Mouse (Mus musculus) MN1 (cell line): Measurements from ENCODE around the gene Stard10.

Source experiments
- DNase-seq: peaks from one replicate; pipeline ENCODE4 v3.0.0-alpha.2; 2016; ENCODE audit warnings: low spot score

The Stard10 gene

DNA sequence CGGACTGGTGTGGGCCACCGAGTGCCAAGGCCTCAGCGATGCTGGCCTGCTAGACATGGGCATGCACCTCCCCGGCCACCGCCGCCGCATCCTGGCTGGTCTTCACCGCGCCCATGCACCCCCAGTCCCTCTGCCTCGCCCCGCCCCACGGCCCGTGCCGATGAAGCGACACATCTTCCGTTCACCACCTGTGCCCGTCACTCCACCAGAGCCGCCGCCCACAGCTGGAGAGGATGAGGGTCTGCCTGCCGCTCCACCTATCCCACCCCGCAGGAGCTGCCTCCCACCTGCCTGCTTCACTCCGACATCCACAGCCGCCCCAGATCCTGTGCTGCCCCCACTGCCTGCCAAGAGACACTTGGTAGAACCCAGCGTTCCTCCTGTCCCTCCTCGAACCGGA, 56.2 kb downstream of the Stard10 start:
- no peak for DNase-seq

DNA sequence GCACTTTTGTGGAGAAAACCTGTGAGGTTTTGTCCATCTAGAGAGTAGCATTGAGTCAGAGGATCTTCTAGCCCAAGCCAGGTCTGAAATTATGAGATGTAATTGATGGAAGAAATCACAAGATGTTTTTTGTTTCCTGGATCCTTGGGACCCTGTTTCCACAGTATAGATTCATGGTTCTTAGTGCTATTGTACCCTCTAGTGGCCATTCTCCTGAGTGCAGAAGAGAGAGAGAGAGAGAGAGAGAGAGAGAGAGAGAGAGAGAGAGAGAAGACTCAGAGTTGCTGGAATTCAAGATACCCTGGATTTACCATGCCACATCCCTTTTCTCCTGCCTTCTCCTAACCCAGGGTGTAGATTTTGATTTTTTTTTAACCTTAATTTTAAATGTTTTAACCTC, 57.3 kb downstream of the Stard10 start:
- peak; percentile 82 for DNase-seq

DNA sequence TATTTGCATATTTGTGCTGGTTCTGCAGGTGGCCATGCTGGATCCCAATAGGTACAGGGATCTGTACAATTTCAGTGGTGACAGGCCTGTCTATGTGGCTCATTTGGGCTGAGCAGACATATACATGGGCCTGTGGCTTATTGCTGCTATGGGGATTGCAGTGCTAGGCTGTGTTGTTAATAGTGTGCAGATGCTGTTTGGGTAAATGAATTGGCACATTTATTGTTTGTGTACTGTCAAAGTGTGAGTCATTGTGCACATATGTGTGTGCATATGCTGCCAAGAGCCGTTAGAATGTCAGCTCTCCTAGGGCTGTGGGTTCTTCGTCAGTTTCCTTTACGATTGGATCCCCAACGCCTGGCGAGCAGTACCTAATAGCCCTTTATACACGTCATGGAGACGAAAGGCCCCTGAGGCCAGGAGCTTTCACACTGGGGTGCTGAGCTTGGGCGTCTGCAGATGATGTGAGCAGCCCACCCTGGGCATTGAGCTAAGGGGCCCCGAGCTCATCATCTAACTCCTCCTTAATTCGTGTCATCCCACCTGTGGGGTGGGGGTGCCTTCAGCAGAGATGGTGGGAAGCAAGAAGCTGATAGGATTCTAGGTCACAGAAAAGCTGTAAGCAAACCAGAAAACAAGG, 59.9 kb downstream of the Stard10 start:
- DNase-seq, result peak; percentile 36

DNA sequence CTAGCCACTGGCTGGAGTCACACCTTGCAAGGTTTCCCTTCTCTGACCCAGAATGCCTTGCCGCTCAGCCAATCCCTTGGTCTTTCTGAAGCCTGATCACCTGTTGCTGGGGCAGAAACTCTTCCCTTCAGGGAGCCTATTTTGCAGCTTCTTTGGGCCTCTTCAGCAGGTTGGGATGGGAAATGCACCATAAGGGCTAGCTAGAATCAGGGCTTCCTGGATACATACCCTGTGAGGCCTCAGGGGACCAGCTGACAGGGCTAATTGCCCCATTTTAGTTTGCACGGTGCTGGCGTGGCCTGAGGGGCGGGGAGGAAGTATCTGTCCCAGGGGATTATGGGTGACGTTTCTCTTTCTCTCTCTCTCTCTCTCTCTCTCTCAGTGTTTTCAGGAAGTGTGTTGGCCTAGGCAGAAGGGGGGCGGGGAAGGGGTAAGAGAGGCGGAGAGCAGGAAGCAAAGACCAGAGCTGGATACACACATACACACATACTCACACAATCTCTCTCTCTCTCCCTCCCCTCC, 60.9 kb downstream of the Stard10 start:
- DNase-seq, result peak; percentile 83

DNA sequence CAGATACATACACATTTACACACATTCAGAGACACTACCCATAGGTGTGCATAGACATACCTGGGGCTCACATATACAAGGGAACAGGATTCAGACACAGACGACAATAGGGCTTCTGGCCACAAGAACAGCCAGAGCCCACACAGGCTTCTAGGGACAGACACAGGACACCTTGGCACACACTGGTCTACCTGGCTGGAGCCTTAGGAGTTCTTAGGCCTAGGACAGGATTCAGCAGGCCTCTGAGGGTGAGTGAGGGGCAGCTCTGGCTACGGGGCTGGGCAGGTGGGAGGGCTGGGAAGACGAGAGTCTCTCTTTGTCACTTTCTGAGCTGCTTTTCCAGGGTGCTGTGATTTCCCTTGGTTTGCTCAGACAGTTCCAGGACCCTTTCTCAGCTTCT, 61.4 kb downstream of the Stard10 start:
- DNase-seq, result no peak

DNA sequence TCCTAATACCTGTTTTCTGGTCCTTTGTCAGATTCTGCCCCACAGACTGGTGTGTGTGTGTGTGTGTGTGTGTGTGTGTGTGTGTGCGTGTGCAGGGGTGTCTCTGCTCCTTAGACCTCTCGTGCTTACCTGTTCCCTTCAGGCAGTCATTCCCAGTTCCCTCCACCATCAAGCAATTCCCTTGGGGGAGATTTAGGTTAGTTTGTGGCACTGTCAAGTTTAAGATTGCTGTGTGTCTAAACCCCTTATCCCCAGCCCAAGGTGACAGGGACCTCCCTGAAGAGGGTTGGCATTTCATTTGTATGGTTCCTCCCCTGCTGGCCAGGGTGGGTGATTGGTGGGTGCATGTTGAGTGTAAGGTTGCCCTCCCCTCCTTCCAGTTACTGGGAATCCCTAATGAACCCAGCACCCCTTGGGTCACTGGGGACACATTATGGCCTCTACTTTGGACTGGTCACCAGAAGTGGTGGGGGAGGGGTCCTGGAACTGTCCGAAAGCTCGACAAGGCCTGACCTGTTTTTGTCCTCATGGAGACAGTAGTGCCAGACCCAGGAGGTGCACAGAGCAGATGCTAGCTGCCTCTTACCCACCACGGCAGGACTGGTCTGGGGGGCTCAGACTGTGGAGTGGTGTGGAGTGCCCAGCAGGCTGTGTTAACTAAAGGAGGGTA, 62.0 kb downstream of the Stard10 start:
- no peak for DNase-seq

DNA sequence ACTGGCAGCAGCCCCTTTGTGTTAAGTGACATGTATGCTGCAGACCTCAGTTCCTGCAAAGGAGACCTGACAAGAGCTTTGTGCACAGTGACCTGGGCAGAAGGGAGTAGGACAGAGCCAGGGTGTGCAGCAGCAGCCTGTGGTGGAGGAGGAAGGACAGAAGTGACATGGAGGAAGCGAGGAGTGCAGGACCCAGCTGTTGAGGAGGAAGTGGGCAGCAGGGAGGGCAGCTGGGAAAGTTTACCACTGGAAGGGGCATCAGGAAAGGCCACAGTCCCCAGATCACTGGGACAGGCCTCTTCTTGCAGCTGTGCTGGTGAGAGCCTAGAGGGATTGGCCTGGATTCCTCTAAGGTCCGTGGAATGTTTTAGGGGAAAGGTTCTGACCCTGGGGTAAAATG, 62.8 kb downstream of the Stard10 start:
- no peak for DNase-seq

DNA sequence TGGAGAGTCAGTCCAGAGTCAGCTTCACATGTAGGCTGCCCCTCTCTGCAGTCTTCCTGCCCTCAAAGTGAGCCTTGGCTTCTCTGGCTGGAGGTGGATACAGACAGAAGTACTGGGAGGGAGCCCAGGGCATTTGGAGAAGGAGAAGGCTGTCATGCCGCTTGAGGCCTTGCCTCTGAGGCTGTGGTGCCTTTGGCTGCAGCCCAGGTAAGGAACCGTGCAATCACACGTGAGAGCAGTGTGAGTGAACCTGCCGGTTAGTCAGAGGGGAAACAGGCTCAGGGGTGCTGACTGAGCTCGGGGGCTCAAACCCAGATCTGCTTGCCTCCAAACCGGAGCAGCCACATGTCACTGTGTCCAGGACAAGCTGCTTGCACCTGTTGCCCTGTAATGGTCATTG, 64.6 kb downstream of the Stard10 start:
- DNase-seq, result no peak

DNA sequence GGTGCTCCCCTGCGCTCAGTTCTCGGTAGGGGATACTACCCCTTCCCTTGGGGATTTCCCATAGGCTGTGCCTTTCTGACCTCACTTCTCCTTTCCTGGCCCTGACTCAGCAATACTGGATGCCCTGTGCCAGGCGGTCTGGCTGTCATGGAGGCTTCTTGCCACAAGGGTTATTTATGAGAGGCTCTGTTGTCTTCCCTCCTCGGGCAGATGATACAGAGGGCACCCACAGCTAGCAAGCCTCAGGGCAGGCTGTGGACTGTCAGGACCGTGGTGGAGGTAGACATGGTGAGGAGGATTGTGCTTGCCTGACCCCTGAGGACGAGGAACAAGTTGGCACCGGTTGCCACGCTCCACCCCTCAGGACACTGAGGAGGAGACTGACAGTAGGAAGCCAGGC, 65.5 kb downstream of the Stard10 start:
- DNase-seq, result peak; percentile 41

DNA sequence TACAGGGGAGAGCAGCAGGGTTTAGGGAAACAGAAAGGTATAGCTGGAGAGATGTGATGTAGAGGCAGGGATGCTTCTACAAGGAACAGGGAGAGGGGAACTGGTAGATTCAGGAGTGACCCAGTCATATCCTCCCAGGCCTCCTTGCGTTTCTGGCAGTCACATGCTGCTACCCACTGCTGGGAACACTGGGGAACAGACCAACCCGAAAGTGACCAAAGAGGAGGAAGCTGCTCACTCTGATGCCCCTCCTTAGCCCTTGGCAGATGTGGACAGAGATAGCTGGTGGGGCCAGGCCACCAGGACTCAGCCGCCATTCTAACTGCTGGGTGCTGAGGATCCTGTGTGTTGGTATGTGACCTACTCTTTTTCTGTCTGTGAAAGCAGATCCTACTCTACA, 66.9 kb downstream of the Stard10 start:
- no peak for DNase-seq

DNA sequence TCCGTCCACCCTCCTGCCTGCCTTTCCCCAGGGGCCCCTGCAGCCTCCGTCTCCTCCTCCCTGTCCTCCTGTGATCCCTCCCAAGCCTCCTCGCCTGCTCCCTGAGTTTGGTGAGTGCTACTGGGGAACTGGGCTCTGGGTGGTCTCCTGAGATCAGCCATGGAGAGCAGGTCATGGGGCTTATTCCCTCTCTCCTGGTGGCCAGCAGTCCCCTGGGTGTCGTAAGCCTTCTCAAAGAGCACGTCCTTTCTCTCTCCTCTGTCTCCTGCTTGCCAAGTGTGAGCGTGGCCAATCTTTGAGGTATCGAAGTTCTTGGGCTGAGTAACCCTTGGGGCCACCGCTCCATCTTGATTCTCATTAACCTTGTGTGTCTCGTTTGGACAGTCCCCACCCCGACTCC, 68.0 kb downstream of the Stard10 start:
- no peak for DNase-seq

DNA sequence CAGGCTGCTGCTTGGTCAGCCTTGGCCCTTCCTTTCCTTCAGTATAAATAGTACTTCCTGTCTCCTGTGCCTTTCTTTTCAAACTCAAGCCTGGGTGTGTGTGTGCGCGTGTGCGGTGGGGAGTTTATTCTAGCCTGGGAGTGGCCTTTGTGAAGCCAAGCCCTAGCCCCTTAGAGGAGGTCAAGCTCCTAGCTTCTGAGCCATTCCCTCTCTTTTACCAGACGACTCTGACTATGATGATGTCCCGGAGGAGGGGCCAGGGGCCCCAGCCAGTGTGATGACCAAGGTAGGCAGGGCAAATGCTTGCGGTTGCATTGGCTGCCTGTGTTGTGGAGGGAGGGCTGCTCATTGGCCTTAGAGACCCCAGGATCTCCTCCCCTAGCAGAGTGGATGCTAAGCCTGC, 68.4 kb downstream of the Stard10 start:
- DNase-seq, result no peak

DNA sequence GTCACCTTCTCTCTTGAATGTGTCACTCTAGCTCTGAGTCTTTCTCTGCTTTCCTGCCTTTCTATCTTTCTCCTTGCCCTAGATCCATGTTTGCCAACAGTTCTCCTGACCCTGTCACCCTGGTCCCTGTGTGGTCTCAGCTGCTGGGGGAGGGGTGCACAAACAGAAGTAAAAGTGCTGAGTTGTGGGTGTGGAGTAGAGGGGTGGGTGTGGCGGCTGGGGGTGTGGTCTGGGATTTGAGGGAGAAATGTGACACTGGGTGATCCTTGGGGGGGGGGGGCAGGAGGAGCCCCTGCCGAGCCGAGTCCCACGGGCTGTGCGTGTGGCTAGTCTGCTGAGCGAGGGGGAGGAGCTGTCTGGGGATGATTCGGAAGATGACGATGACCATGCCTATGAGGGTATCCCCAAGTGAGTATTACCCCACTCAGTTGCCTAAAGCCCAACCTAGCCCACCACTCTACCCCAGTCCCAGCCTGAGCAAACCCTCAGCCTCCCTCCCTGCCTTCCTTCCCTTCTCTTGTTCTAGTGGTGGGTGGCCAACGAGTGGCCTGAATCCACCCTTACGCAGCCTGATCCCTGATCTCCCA, 69.1 kb downstream of the Stard10 start:
- no peak for DNase-seq

DNA sequence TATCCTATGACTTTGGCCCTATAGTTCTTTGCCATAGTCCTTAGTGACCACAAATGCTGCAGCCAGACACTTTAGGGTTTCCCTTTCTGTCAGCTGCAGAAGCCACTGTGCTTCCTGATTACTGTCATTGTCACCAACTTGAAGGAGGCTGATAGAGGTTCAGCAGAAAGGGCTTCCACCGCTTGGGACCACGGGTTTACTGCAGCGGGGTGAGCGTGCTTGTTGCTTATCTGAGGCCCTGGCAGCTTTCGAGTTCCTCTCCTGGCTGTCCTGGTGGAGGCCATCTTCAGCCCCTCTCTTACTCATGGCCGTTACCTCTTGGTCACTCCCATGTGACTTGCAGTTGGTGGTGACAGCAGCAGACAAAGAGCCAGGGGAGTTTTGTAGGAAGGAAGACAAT, 72.4 kb downstream of the Stard10 start:
- DNase-seq, result no peak

DNA sequence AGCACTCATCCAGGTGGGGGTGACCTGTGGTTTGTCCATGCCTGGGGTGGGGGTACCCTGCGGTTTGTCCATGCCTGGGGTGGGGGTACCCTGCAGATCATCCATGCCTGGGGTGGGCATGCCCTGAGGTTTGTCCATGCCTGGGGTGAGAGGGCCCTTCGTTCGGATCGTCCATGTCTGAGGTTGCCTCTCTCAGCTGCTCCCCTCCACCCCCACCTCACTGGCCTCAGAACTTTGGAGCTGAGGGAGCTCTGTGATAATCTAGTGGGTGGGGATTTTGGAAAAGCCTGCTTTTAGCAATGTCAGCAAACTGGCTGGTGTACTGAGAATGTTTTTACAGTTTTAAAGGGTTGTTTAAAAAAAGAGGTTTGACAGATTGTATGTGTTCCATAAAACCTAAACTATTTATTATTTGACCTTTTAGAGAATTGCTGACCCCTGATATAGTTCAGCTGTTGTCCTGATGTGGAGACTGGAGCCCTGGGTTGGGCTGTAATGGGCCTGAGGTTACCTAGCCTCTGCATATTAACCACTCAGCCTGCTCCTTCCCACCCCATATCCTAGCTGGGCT, 75.1 kb downstream of the Stard10 start:
- DNase-seq, result no peak

DNA sequence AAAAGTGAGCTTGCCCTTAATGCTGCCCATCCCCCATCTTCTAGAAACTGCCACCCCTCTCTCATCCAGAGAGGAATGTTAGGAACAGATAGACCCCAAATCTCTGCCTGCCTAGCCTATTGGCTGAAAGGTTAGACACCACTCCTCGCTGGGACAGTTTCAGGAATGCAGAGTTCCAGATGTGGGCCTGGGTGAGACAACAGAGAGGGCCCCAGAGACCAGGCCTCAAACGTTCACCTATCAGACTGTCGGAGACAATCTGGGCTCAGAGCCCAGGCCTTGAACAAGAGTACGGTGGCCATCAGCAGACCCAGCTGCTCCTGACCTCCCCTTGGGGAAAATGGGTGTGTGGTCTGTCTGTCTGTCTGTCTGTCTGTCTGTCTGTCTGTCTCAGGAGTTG, 76.1 kb downstream of the Stard10 start:
- peak; percentile 21 for DNase-seq

DNA sequence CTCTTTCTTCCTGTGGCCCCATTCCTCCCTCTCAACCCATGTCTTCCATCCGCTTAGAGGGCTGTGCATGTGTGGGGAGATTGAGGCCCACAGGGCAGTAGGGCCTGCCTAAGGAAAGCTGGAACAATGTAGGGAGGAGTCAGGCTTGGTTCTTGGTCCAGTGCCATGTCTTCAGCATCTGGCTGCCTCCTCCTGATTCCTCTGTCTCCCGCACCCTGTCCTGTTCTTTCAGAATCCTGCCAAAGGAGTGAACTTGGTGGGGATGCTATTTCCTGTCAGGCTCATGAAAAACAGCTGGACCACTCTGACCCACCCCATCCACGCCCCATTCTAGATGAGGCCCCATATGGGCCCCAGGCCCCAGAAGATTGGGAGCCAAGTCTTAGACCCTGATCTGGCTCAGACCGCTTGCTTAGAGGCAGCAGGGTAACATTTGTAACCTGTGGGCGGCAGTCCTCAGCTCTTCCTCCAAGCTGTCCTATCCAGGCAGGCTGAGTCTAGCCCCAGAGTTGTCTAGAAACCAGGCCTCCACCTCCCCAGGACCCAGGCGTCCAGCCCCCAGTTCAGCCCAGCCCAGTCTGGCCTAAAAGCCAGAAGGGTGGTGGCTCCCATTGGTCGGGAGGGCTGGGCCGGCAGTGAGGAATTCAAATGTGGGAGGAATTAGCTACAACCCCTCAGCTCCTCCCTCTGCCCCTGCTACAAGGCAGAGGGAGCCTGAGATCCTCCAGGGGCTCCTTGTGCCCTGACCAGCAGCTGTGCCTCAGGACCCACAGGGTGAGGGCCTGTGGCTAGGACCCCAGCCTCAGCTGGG, 77.0 kb downstream of the Stard10 start:
- peak; percentile 79 for DNase-seq

DNA sequence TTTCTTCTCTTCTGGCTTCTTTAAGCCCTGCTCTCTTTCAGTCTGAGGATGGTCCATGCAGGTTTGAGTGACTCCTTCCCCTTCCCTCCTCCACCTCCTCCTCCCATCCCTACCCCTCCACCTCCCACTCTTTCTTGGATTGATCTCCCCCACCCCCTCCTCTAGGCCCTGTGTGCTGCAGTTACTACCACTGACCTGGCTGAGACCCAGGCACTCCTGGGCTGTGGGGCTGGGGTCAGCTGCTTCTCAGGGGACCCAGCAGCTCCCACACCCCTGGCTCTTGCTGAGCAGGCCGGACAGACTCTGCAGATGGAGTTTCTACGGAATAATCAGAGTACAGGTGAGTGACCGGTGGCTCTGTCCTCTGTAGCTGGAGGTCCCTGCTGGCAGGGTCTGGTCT, 77.7 kb downstream of the Stard10 start:
- DNase-seq, result no peak

DNA sequence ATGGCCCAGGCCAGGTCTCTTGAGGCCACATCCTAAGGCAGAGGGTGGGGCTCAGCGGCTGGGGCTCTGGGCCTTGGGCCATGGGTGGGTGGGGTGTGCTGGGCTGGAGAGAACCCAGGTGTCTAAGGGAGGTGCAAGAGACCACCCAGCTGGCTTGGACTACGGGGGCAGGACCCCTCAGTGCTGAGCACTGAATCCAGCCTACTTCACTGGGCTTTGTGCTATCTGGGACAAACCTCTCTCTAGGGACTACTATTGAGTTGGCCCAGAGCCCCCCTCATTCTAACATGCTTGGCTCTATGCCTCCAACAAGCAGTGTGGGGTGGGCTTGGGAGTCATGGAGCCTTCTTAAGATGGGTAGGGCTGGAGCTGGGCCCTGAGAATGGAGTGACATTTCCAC, 78.6 kb downstream of the Stard10 start:
- no peak for DNase-seq
